Mouse (Mus musculus): ENCODE results near the gene Mcm9.

DNA sequence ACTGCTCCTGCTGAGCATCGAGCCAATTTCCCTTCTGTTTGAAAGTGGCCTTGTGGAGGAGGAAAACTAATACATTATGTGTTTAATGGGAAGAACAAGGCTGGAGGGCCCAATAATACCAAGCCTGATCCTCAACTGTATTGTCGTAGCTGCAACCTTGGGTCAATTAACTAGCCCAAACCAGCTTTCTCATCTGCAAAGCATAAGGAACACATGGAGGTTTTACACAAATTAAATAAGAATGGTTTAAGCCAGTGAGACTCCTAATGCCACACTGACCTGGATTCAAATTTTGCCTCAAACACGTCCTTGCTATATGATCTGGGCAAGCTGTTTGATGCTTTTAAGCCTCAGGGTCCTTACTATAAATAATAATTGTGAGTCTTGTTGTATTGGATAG lies 125.2 kb downstream of the Mcm9 start:
- no peak for TF ChIP-seq POLR2A (IDR thresholded peaks at IDR 0.05; ENCODE audit: low read depth, low read length)
- TF ChIP-seq CTCF (IDR thresholded peaks at IDR 0.05; ENCODE audit: borderline replicate concordance, insufficient read depth, low read length) = no peak
